Mouse (Mus musculus) mouse trophoblast stem cell (cell line): ENCODE data around the gene 2310057M21Rik.
"Not testable (repeated sequence)": the region's sequence is repeated elsewhere in the genome, so short reads cannot be mapped to it uniquely, and the experiment has no call there.

Source experiments
- in situ Hi-C, 2 experiments: fragments of 300-500 bp; cut with MseI, MboI; formaldehyde crosslinking; loops; 2 replicates in 1 of 2; 3 replicates in 1 of 2; pipeline ENCODE4 v1.15.1; 2025

Gene 2310057M21Rik

DNA sequence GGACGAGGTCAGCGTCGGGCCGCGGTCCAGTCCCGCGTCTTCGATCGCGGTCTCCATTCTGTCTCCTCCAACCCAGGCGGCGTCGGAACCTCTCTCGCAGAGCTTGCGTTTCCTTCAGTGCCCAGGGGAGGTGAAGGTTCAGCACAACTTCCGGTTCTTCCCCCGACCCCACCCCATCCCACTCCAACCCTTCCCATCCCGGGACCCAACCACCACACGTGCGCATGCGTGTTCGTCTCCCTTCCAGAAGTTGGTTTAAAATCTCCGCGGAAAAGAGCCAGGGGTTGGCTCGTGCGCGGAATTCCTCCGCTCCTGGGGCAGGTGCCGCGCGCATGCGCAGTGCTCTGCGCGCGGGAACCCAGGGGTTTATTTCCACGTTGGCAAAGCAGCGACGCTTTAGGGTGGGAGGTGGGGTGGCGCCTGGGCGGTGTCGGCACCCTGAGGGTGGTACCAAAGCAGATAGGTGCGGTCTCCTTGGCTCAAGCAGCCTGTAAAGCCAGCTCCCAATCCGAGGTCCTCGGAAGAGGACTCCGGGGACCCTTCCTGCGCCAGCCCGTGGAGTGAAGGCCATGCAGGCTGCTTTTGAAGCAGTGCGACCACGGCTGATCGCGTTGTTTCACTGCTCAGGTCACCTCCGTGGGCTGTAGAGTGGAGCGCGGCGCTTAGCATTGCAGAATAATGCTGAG, at the start of gene 2310057M21Rik:
Gene 2310057M21Rik, minus strand, starts transcription at position 145 of the 686 bp plus-strand sequence.
- in situ Hi-C loops = no loop called here

DNA sequence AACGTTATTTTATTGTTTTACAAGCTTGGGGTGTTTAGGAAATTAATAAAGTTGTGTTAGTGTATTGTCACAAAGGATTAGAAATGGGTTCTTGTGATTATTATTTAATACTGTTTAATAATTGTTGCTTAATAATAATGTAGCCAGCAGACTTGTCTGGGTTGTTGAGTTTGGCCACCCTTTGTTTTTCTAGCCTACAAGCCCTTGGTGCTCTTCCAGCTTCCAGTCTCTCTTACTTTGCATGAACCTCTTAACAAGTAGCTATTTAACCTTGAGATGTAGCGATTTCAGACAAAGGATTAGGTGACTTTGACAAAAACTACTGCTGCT, 49.3 kb upstream of the 2310057M21Rik start:
- in situ Hi-C loops = no loop called here

GRCm38 (mm10) chr7:131411221-131411940, 48.8 kb upstream of the 2310057M21Rik start:
- in situ Hi-C loops = no loop called here

DNA sequence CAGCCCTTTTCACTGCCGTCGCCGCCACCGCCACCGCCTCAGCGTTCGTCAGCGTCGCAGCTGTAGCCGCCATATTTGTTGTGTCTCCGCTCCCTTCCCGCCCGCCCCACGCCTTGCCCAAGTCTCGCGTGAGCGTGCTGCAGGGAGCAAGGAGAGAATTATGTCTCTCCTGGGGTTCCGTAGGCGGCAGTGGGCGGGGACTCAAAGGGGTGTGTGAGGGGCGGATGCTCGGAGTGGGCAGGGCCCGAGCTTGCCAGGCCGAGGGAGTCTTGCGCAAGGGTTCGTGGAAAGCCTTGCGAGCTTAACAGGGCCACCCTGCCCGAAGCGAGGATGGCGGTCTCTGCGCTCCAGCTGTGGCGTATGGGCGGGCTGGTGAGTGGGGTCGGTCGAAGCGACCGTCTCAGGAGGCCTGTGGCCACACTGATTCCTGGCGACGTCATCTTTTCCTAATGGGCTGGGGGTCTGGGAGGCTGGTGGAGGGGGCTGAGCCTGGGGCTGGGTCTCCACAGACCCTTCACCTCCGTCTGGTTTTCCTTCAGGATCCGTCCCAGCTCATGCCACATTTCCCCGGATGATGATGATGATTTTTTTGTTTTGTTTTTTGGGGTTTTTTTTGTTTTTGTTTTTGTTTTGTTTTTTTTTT, 48.0 kb upstream of the 2310057M21Rik start, which contains the start of the genes Ikzf5 and Acadsb:
Gene Ikzf5, minus strand, starts transcription at position 106 of the 643 bp plus-strand sequence.
Gene Acadsb, plus strand, starts transcription at position 186 of the 643 bp plus-strand sequence.
- in situ Hi-C loops = no loop called here

- in situ Hi-C loops = no loop called here
Observed at GRCm38 (mm10) chr7:131409988-131410385, 47.4 kb upstream of the 2310057M21Rik start.

DNA sequence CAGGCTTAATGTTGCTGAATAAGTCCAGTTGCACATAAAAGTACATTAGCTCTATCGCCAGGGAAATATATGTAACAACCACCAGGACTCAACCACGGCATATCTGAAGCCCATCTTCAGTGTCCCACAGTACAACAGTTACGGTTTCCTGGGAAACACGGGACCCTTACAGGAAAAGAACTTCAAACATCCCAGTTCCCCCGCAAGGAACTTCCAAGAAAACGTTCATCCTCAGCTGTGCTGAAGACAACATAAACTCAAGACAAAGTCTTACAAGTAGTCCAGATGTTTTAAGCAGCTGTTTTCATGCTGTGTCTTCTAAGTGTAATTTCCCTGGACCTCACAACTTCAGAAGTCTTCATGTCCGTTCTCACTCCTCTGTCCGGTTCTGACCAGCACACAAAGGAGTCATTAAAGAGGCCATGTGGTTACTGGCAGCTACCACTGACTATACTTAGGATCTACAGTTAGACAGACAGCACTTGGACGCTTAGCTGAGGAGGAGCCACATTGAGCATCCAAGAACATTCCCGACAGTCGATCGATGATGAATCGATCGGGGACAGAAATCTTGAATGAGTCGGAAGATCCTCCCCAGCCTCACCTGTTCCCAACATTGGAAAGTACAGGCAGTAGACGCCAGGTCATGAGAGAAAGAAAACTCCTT, 46.9 kb upstream of the 2310057M21Rik start:
- in situ Hi-C loops = no loop called here

- in situ Hi-C loops = not testable (repeated sequence)
Observed at GRCm38 (mm10) chr7:131391761-131392160, 29.2 kb upstream of the 2310057M21Rik start.

DNA sequence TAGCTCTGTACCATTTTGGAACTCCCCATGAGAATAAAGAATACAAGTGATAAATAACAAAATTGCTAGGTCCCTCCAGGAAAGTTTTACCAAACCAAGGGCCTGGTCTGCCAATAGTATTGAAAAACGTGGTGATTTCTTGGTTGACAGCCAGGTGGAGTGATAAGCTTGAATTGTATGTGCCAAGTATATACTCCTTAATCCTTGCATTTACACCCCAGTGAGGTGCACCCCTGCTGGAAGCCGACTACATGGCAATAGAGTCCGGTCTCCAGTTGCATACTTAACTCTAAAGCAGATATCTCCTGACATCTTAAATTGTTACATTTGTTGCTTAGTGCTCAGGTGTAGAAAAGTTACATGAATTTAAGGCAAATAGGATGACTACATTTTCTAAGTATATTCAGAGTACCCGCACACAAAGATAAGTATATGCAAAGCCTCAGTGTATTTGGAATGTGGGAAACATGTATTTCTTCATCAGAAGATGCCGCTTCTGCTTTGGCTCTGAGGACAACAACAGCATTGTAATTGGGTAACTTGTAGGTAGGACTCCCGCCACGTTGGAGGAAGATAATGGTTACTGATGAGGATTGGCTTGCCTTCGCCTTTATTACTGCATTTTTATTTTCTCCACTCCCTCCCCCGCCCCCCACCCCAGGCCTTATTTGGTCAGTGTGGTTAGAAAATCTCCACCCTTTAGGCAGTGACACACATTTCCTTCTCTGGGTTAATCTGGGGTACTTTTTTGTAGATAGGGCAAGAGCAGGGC, 9.5 kb upstream of the 2310057M21Rik start:
- in situ Hi-C loops = no loop called here

- in situ Hi-C loops = no loop called here
Observed at GRCm38 (mm10) chr7:131371470-131371860, 8.9 kb upstream of the 2310057M21Rik start.

GRCm38 (mm10) chr7:131370648-131371469, 8.3 kb upstream of the 2310057M21Rik start, which contains the start of gene Pstk:
Gene Pstk (plus strand): TSS chr7:131371141.
- in situ Hi-C loops = no loop called here

- in situ Hi-C loops = no loop called here
Observed at GRCm38 (mm10) chr7:131364131-131364530, 1.6 kb upstream of the 2310057M21Rik start.

GRCm38 (mm10) chr7:131362269-131362614, 317 bp downstream of the 2310057M21Rik start:
- in situ Hi-C loops = no loop called here

DNA sequence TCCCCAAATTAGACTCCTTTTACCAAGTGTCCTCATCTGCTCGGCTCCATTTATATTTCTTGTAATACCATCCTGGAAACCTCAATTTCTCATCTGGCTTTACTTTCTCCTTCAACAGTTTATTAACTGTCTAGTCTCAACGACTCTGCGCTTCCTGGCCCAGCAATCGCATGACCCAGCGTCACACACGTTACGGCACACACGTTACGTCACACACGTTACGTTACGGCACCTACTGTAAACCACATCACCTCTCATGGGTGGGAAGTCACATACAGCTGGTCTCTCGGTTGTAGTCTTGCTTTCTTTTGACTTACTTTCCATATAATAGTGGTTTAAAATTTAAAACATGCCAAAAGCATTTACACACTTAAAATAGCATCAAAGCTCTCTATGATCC, 6.5 kb downstream of the 2310057M21Rik start:
- in situ Hi-C loops = no loop called here

GRCm38 (mm10) chr7:131345856-131346541, 16.6 kb downstream of the 2310057M21Rik start:
- in situ Hi-C loops = no loop called here

DNA sequence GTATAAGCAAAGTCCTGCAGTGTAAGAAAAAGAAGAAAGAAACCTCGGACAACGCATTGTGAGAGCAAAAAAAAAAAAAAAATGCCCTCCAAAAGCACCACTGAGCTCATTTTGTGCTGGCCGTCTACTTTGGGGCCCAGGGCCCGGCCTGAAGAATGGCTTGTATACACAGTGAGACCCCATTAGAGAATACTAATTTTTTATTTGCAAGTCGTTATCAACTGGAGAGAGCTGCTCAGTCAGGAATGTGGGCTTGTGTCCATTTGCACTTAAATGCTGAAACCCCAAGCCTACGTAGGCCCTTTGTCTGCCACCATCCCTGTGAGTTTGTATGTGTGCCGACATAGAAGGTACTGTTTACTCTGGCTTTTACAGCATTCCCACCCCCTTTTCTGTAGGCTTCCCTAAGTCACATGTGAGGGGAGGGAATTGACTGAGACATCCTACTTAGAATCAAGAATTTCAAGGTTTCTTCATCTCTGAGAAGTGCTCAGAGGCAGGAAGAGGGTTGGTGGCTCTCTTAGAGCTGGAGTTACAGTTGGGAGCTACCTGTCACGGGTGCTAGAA, 25.0 kb downstream of the 2310057M21Rik start:
- in situ Hi-C loops = no loop called here

GRCm38 (mm10) chr7:131333564-131333963, 29.0 kb downstream of the 2310057M21Rik start, which contains the start of gene Fam24a:
Gene Fam24a (plus strand): TSS chr7:131333864.
- in situ Hi-C loops = no loop called here

DNA sequence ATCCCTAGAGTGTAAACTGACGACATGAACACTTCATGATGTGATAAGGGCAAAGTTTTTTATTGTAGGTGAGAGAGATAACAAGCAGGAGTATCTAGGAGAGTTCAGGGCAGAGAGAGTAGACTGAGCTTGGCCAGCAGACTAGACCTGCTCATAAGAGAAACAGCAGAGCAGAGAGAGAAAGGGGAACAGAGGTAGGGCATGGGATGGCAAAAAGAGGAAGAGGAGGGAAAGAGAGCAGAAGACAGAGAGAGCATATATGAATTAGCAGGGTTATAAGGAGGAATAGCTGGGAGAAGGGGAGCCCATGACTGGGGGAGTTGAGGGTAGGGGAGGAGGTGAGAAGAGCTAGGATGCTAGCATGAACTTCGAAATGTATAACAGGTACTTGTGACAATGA, 30.9 kb downstream of the 2310057M21Rik start:
- in situ Hi-C loops = no loop called here

DNA sequence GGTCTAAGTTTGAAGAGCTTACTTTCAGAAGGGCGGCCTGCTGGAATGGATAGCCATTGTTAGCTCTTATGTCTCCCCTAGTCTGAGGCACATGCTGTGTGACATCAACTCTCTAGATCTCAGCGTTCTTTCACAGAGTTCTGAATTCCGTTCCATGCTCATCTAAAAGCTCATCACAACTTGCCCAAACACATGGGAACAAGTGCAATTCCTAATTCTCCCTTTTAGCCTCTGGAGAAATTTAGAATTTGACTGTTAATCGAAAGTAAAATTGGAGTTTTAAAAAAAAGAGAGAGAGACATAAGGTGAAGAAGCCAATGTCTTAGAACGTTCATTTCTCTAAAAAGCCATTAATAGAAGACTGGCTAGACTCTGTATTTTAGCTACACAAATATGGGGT, 33.1 kb downstream of the 2310057M21Rik start, which contains the start of gene Fam24b:
Gene Fam24b, minus strand, starts transcription at position 101 of the 400 bp plus-strand sequence.
- in situ Hi-C loops = no loop called here

DNA sequence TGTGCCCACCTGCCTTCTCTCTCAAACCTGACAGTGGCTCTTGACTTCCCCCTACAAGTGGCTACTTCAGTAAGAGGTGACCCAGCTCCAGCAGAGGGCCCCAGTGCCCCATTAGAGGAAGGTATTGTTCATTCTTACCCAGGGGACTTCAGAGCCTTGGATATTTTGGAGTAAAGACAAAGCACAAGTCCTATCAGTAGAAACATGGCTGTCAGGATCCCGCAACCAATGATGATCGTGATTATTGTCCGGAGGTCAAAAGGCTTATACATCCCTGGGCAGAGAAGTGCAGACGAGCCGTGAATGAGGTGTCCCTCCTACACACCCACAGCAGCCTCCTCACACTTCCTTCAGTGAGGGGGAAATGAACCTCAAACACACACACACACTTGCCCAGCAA, 35.5 kb downstream of the 2310057M21Rik start:
- in situ Hi-C loops = no loop called here
